In genomic region chr5:96712089-96712684, GRCm38 (mm10) we compare ENCODE assay signal across 18 mouse cellular contexts.
A peak's percentile ranks its signal among the peaks of the same experiment; 100 is the strongest.
DNase-seq lines count a peak whose midpoint lies in the region; ATAC-seq lines count a peak whose summit lies in the region.
"Had no signal": no experiment of that assay in that cellular context is flagged by ENCODE, and none has a peak within 500 bp of the region (broad histone marks: within the 10 kb centered on the region; RNA-seq: fewer than 3 reads in every experiment).

No protein-coding gene starts in this region.

- H3K27me3 ChIP-seq in hindbrain, embryonic 10.5 days (ENCODE audit: insufficient read depth, poor library complexity, severe bottlenecking) = no peaks in the 10 kb centered on the region
- no peaks in the 10 kb centered on the region for H3K27me3 ChIP-seq in hindbrain, embryonic 11.5 days (ENCODE audit: control insufficient read depth, insufficient read depth, low read length)
- H3K27me3 ChIP-seq in hindbrain, embryonic 15.5 days = no peaks in the 10 kb centered on the region
- H3K27me3 ChIP-seq: embryonic facial prominence, embryonic 15.5 days had no signal

- no peaks in the 10 kb centered on the region for H3K36me3 ChIP-seq in hindbrain, embryonic 10.5 days
- no peaks in the 10 kb centered on the region for H3K36me3 ChIP-seq in hindbrain, embryonic 11.5 days (ENCODE audit: control insufficient read depth, insufficient read depth, low read length)
- no peaks in the 10 kb centered on the region for H3K36me3 ChIP-seq in hindbrain, embryonic 15.5 days
- H3K36me3 ChIP-seq: embryonic facial prominence, embryonic 15.5 days; G1E had no signal

- DNase-seq in hindbrain, embryonic 10.5 days (ENCODE audit: low spot score) = peak; percentile 21
- DNase-seq in hindbrain, embryonic 11.5 days (ENCODE audit: low spot score) = no peak
- DNase-seq in embryo, embryonic 10 days (ENCODE audit: low spot score) = peak; percentile 41
- peak; percentile 7 to 26 for DNase-seq in kidney, postnatal 4 days
- DNase-seq in layer of hippocampus, postnatal 36 days = no peak
- DNase-seq in layer of hippocampus, postnatal 25 days (ENCODE audit: extremely low spot score in 1 of 2, low spot score in 1 of 2) = no peak
- DNase-seq in B cell, adult 2 months = no peak
- DNase-seq: cerebellum, postnatal 10 days; heart, postnatal 10 days; lung, embryonic 14.5 days; thymus, postnatal 36 days had no signal

- peaks cover 14% of the 10 kb centered on the region for H3K4me1 ChIP-seq in hindbrain, embryonic 10.5 days (replicated peaks)
- no peaks in the 10 kb centered on the region for H3K4me1 ChIP-seq in hindbrain, embryonic 11.5 days (replicated peaks; ENCODE audit: control insufficient read depth, insufficient read depth, low read length)
- H3K4me1 ChIP-seq in hindbrain, embryonic 15.5 days (replicated peaks) = peaks cover 24% of the 10 kb centered on the region
- H3K4me1 ChIP-seq: embryonic facial prominence, embryonic 15.5 days had no signal

- no peak overlapping the region for H3K4me2 ChIP-seq in hindbrain, embryonic 11.5 days (replicated peaks; ENCODE audit: low read depth, low read length)
- no peak overlapping the region for H3K4me2 ChIP-seq in hindbrain, embryonic 15.5 days
- H3K4me2 ChIP-seq: embryonic facial prominence, embryonic 15.5 days; lung, embryonic 14.5 days had no signal

- 0 out of 2 replicates have a peak overlapping the region, but pooled peaks have one; percentile 40 for H3K27ac ChIP-seq in hindbrain, embryonic 10.5 days
- no peak overlapping the region for H3K27ac ChIP-seq in hindbrain, embryonic 11.5 days (ENCODE audit: low read depth, low read length)
- H3K27ac ChIP-seq in hindbrain, embryonic 15.5 days (replicated peaks) = peak overlapping the region; percentile 57
- H3K27ac ChIP-seq: embryonic facial prominence, embryonic 15.5 days; left cerebral cortex, adult 2 months had no signal

- H3K4me3 ChIP-seq in hindbrain, embryonic 10.5 days = no peak overlapping the region
- no peak overlapping the region for H3K4me3 ChIP-seq in hindbrain, embryonic 11.5 days (ENCODE audit: low read depth, low read length)
- H3K4me3 ChIP-seq in hindbrain, embryonic 15.5 days = no peak overlapping the region
- H3K4me3 ChIP-seq: embryonic facial prominence, embryonic 15.5 days; left cerebral cortex, adult 2 months had no signal

- no peaks in the 10 kb centered on the region for H3K9me3 ChIP-seq in hindbrain, embryonic 10.5 days
- H3K9me3 ChIP-seq in hindbrain, embryonic 11.5 days (ENCODE audit: control insufficient read depth, low read length) = no peaks in the 10 kb centered on the region
- H3K9me3 ChIP-seq in hindbrain, embryonic 15.5 days = no peaks in the 10 kb centered on the region
- H3K9me3 ChIP-seq: embryonic facial prominence, embryonic 15.5 days; G1E had no signal

- WGBS in hindbrain, embryonic 10.5 days = 64% methylated on average over 12 of the region's 12 CpGs
- 63% methylated on average over 12 of the region's 12 CpGs for WGBS in hindbrain, embryonic 11.5 days
- 58% methylated on average over 12 of the region's 12 CpGs for WGBS in hindbrain, embryonic 15.5 days

- H3K9ac ChIP-seq in hindbrain, embryonic 11.5 days (ENCODE audit: low read depth, low read length) = no peak overlapping the region
- no peak overlapping the region for H3K9ac ChIP-seq in hindbrain, embryonic 15.5 days
- H3K9ac ChIP-seq: embryonic facial prominence, embryonic 15.5 days; lung, embryonic 14.5 days had no signal

- ATAC-seq in hindbrain, embryonic 11.5 days (ENCODE audit: low FRiP score) = no peak
- ATAC-seq in hindbrain, embryonic 15.5 days (ENCODE audit: low FRiP score, low read depth) = no peak
- ATAC-seq: activated CD4-positive, CD25-positive, alpha-beta regulatory T cell, adult 4 months; intestine, postnatal 0 days; midbrain, embryonic 16.5 days had no signal

Comparison
In these comparisons a context has a peak if more than half of its experiments do, and no peak if none do; other contexts are left out.
1. DNase-seq: peak in hindbrain, embryonic 10.5 days (single experiment), embryo, embryonic 10 days (single experiment) and kidney, postnatal 4 days (2 of 2); none in hindbrain, embryonic 11.5 days (single experiment), layer of hippocampus, postnatal 36 days (0 of 2), layer of hippocampus, postnatal 25 days (0 of 2) and B cell, adult 2 months (0 of 2).